Mouse (Mus musculus) frontal cortex, postnatal 10 days (tissue): ENCODE results near the gene Nup210l.
A peak's percentile ranks its signal among the peaks of the same experiment; 100 is the strongest.
"Not testable (repeated sequence)": the region's sequence is repeated elsewhere in the genome, so short reads cannot be mapped to it uniquely, and the experiment has no call there.

Experiments used
- DNase-seq, 2 experiments: peaks; one replicate each; pipeline ENCODE4 v3.0.0; 2022; ENCODE audit warnings: low spot score in 2 of 2, mixed read lengths in 1 of 2

Gene Nup210l

GRCm38 (mm10) chr3:90222455-90222854 is 118.5 kb downstream of the Nup210l start:
- DNase-seq = no peak

DNA sequence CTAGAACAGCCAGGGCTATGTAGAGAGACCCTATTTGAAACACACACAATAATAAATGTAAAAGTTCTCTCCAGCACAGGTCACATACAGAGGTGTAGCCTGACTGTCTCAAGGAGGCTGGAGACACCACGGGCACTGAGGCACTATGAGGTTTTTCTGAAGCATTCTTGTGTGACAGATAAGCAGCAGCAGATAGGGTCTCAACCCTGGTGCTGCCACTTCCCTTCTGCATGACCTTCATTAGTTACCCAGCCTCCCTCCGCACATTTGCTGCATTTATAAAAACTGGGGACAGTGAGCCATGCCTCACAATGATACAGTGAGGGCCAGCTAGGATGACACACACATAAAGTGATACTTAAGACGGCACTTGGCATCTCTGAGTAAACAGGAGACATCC is 119.0 kb downstream of the Nup210l start:
- no peak for DNase-seq

GRCm38 (mm10) chr3:90224331-90224730 is 120.4 kb downstream of the Nup210l start:
- DNase-seq = no peak

DNA sequence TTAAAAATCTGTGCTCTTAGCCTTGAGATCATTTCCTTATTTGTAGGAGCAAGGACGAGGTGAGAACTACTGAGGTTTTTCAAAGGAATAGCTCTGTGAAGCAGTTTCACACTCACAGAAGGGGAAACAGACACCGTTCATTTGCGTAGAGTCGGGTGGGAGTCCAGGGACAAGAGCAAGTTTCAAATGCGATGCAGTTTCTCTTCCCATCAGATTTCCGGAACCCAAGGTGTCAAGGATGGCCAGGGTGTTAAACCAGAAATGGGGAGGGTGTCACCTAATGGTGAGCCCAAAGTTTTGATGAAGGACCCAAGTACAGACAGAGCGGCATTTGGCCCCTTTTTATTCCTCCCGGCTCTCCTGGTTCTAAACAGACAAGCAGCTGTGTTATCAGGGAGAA is 127.1 kb downstream of the Nup210l start:
- no peak for DNase-seq

DNA sequence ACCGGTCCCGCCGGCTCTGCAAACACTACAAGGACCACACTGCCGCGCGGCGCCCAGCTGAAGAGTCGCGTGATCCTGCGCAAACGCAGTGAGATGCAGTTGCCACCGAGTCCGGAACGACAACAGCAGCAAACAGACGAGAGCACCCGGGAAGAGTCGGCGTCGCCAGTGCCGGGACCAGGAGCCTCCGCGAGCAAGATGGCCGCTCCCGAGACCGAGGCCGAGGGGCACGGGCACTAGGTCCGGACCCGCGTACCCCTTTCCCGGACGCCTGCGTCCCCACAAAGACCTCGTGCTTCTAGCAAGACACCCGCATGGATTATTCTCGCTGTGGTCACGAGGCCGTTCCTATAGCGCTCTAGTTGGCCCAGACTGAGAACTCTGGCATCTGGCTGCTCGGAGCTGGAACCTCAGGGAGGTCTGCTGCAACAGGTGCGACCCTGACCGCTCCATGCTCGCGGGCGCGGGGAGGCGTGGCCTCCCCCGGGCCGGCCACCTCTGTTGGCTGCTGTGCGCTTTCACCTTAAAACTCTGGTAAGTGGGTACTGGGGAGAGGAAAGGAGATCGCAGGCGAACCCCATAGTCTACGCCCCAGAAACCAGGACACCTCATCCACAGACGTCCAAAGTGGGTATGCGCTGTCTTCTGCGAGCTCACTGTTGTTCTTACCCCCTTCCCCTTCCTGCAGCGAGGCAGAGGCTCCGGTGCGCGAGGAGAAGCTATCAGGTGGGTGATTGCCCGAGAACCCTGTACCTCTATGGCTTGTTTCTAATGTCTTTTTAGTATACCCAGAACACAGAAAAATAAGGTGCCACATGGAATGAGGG is 127.8 kb downstream of the Nup210l start, which contains the start of gene Jtb:
Jtb (plus strand) TSS at position 91 of the 827 bp plus-strand sequence.
- peak; percentile 89 to 92 for DNase-seq

DNA sequence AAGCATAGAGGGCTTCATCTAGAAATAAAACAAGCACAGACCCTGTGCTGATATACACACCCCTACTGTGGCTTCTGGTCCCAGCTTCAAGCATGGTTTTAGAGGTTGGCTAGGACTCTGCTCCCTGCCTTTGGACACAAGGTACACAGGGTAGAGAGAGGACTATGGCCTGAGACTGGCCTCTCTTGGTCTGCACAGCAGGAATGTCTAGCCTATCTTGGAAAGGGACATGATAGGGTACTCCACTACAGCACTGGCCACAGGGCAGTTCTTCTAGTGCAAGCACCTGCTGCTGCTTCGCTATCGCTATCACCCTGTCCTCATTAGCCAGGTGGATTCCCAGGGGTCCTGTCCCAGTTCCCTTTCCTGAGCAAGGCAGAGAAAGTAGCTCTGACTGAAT is 137.3 kb downstream of the Nup210l start:
- DNase-seq = no peak

- DNase-seq = no peak
Observed at GRCm38 (mm10) chr3:90241669-90242358, 137.9 kb downstream of the Nup210l start.

GRCm38 (mm10) chr3:90242984-90243775 is 139.2 kb downstream of the Nup210l start, which contains the start of gene Creb3l4:
Gene Creb3l4, minus strand, starts transcription at chr3:90243512.
- DNase-seq = no peak

DNA sequence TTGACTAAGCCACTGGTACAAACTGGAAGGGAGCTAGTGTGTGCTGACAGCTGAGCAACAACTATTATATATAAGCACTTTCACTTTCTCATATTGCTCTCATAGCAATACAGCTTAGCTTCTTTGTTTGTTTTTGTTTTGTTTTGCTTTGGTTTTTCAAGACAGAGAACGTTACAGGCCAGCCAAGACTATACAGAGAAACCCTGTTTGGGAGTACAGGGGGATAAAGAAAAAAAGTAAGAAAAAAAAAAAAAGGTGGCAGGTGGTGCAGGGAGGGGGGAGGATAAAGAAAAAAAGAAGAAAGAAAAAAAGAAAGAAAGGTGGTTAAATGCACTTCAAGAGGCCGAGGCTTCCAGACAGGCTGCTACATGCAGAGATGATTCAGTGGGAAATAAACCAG is 141.5 kb downstream of the Nup210l start:
- no peak for DNase-seq

DNA sequence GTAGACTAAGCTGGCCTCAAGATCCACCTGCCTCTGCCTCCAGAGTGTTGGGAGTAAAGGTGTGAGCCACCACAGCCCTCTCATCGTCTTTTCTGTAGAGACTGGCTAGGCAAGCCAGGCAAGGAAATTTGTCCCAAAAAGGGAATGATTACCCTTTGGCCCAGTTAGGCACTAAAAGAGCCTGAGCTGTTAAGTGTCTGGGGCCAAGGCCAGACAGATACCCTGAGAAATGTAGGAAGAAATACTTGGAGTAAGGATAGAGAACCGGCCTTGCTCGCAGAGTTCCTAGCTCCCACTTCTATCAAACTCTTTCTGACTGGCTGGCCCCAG is 143.7 kb downstream of the Nup210l start:
- no peak for DNase-seq

DNA sequence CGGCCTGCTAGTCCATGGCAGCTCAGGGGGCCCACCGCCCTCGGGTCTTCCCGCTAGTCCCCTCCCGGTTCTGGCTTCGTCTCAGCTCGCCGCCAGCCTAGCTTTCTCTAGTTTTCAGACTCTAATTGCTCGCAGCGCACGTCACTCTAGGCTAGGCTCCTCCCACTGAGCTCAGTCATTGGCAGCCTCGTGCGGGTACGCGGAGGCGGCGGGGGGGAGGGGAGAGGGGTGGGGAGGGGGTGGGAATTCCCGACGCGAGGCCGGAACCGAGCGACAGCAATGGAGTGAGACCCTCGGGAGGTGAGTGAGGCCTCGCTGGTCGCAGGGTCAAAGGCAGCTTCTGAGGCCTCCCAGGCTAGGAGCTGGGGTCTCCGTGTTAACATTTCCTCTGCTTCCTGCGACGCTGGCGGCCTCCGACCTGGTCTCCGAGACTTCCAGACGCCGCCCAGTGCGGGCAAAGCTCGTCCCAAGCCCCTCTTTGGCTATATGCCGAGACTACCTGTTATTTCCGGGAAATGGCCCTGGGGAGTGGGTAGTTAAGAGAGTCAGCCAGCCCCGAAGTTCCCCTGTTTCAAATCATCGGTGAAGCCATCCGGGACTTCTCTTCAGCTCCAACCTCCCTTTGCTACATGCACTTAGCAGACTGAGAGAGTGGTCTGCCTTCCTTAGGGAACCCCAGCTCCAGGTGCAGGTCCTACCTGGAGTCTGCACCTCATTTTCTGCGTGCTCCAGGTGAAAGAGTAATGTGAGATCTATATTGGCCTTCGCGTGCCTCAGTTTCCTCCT is 144.2 kb downstream of the Nup210l start, which contains the start of gene Slc39a1:
Slc39a1 (plus strand) TSS at position 213 of the 786 bp plus-strand sequence.
- DNase-seq = peak; percentile 90 to 92

GRCm38 (mm10) chr3:90248746-90249100 is 144.8 kb downstream of the Nup210l start:
- no peak for DNase-seq

DNA sequence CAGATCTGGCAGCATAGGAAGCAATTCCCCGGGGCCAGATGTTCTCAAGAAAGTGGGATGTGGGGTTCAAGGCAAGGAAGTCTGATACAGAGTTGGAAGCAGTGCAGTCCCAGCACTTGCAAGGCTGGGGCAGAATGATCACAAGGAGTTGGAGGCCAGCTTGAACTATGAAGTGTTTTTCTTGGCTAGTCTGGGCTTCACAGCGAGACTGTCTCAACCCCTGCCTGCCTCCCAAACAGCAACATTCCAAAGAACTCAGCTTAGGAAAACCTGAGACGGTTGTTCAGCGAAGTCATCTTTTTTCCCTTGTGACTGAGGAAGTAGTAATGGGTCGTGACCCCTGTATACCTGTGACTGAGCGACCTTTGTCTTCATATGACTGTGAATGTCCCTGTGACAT is 146.9 kb downstream of the Nup210l start:
- DNase-seq = no peak

- not testable (repeated sequence) for DNase-seq
Observed at GRCm38 (mm10) chr3:90251731-90252226, 147.8 kb downstream of the Nup210l start.

DNA sequence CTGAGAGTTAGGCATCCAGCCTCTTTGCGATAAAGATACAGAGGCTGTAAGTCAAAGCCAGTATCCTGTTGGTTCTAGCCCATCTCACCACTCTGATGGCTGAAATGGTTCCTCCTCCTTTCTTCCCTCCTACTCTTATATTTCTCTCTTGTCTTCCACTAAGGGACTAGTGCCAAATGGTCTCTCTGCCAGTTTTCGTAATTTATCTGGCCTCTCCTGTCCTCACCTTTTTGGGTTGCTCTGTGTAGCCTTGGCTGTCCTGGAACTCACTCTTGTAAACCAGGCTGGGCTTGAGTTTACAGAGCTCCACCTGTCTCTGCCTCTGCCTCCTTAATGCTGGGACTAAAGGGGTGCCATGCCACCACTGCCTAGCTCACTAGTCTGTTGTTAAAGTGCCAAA is 148.7 kb downstream of the Nup210l start:
- DNase-seq = not testable (repeated sequence)

GRCm38 (mm10) chr3:90253174-90253573 is 149.2 kb downstream of the Nup210l start:
- DNase-seq = not testable (repeated sequence)

DNA sequence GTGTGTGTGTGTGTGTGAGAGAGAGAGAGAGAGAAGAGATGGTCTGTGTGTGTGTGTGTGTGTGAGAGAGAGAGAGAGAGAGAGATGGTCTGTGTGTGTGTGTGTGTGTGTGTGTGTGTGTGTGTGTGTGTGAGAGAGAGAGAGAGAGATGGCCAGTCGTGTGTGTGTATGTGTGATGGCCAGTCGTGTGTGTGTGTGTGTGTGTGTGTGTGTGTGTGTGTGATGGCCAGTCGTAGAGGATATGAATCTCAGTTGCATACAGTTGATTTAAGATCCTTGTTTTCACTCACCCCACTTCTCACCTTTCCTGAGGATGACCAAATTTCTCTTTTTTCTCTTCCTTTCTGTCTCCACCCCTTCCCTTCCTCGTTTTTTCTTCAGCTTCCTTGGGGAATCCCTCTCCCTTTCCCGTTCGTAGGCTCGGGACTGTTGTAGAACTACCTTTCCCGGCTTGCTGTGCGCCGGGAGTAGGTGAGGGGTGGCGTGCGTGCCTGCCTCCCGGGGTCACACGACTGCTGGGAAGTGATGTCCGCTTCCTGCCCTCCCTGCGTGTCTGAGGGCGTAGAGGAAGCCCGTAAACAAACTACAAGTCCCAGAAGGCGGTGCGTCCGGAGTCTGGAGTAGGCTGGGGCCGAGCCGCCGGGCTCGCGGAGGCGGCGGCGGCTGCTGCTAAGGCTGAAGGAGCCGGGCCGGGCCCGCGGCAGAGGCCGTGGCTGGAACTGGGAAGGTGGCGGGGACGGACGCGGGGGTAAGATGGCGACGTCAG is 149.9 kb downstream of the Nup210l start, which contains the start of gene Crtc2:
Crtc2 (plus strand) TSS at position 511 of the 766 bp plus-strand sequence.
- peak; percentile 95 to 97 for DNase-seq

DNA sequence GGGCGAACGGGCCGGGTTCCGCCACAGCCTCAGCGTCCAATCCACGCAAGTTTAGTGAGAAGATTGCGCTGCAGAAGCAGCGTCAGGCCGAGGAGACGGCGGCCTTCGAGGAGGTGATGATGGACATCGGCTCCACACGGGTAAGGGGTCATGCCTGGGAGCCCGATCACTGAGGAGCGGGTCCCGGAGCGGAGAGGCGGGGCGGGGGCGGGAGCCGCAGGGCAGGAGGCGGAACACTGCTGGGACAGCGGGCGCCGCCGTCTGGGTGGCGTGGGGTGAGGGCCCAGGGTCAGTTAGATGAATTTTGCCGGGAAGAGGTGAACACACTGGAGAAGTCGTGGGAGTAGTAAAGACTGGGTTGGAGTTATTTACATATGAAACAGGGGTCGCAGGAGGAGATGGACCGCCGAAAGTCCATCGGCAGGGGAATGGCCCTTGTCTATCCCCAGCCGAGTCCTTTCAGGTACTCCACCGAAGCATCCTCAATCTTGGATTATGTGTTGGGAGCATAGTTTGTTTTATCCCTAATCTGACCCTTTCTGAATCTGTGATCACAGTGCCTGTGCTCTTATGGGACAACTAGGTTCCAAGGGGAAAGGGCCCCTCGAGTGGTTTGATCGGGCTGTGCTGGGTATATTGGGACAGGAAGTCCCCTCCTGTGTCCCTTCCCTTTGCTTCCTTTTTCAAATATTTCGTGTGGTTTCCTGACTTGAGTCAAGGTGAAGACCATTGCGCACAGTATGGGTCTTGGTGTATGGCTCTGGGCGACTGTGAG is 150.7 kb downstream of the Nup210l start:
- no peak for DNase-seq

DNA sequence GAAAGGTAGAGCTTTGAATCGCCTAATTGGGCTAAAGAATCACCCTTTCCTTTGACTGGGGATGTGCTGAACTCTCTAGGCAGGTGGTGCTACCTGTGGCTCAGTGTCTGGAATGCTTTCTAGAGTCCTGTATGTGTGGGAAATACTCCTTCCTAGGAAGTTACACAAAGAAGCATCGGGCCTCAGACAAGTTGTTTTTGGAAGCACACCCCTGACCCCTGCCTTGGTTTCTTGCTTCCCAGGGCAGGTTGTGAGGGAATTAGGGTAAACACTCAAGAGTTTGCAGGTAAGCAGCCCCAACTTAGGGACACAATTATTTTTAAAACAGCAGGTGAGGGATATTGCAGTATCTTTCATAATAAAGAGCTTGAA is 151.2 kb downstream of the Nup210l start:
- DNase-seq = no peak
